Mouse (Mus musculus): Measurements from ENCODE around the gene Mau2. TPM values are rescaled to one million over a fixed set of nuclear protein-coding genes. Genes with fewer than 3 reads are reported as not detected.
"Not testable (repeated sequence)": the region's sequence is repeated elsewhere in the genome, so short reads cannot be mapped to it uniquely, and the experiment has no call there.

Gene Mau2
- polyA plus RNA-seq, 1 experiment from 2014 or later: 58.6 TPM

- not testable (repeated sequence) for H3K4me1 ChIP-seq; H3K27me3 ChIP-seq (ENCODE audit: poor library complexity, severe bottlenecking); H3K27ac ChIP-seq; H3K4me3 ChIP-seq; DNase-seq (ENCODE audit: extremely low spot score, low spot score); H3K9me3 ChIP-seq; H3K36me3 ChIP-seq (replicated peaks)
- WGBS: 87% methylated on average over 14 of the region's 14 CpGs
Measured at GRCm38 (mm10) chr8:70010796-70011195, 31.7 kb downstream of the Mau2 start.

GRCm38 (mm10) chr8:70005178-70005577 lies 37.4 kb downstream of the Mau2 start:
- Histone ChIP-seq H3K4me3 (no peak overlapping the region), H3K27me3 (ENCODE audit: poor library complexity, severe bottlenecking) (no peaks in the 10 kb centered on the region), H3K9me3 (no peaks in the 10 kb centered on the region), H3K36me3 (replicated peaks) (no peaks in the 10 kb centered on the region), H3K4me1 (peaks cover 9% of the 10 kb centered on the region), H3K27ac (no peak overlapping the region)
- WGBS: 56% methylated on average over 2 of the region's 2 CpGs
- DNase-seq (ENCODE audit: extremely low spot score, low spot score): no peak

- Histone ChIP-seq H3K4me1 (peaks cover 9% of the 10 kb centered on the region), H3K36me3 (replicated peaks) (no peaks in the 10 kb centered on the region), H3K9me3 (no peaks in the 10 kb centered on the region), H3K27ac (no peak overlapping the region), H3K4me3 (no peak overlapping the region), H3K27me3 (ENCODE audit: poor library complexity, severe bottlenecking) (no peaks in the 10 kb centered on the region)
- no peak for DNase-seq (ENCODE audit: extremely low spot score, low spot score)
Measured at GRCm38 (mm10) chr8:70004345-70004744, 38.2 kb downstream of the Mau2 start.

GRCm38 (mm10) chr8:70003204-70003657 lies 39.3 kb downstream of the Mau2 start:
- H3K36me3 ChIP-seq (replicated peaks): no peaks in the 10 kb centered on the region
- no peaks in the 10 kb centered on the region for H3K9me3 ChIP-seq
- 56% methylated on average over 4 of the region's 4 CpGs for WGBS
- no peak overlapping the region for H3K27ac ChIP-seq
- peaks cover 9% of the 10 kb centered on the region for H3K4me1 ChIP-seq
- H3K27me3 ChIP-seq (ENCODE audit: poor library complexity, severe bottlenecking): no peaks in the 10 kb centered on the region
- no peak overlapping the region for H3K4me3 ChIP-seq
- DNase-seq (ENCODE audit: extremely low spot score, low spot score): no peak

- not testable (repeated sequence) for H3K27me3 ChIP-seq (ENCODE audit: poor library complexity, severe bottlenecking); H3K27ac ChIP-seq; H3K36me3 ChIP-seq (replicated peaks); H3K9me3 ChIP-seq; DNase-seq (ENCODE audit: extremely low spot score, low spot score)
- H3K4me1 ChIP-seq: peaks cover 13% of the 10 kb centered on the region
- 42% methylated on average over 7 of the region's 7 CpGs for WGBS
- peak overlapping the region; percentile 39 for H3K4me3 ChIP-seq
Measured at GRCm38 (mm10) chr8:70001892-70002191, 40.7 kb downstream of the Mau2 start.

GRCm38 (mm10) chr8:70001176-70001891 lies 41.2 kb downstream of the Mau2 start:
- 5% methylated on average over 16 of the region's 16 CpGs for WGBS

GRCm38 (mm10) chr8:70000226-70000625 lies 42.3 kb downstream of the Mau2 start:
- no peak for DNase-seq (ENCODE audit: extremely low spot score, low spot score)
- no peaks in the 10 kb centered on the region for H3K27me3 ChIP-seq (ENCODE audit: poor library complexity, severe bottlenecking)
- H3K27ac ChIP-seq: no peak overlapping the region
- H3K4me3 ChIP-seq: no peak overlapping the region
- peaks cover 26% of the 10 kb centered on the region for H3K4me1 ChIP-seq
- no peaks in the 10 kb centered on the region for H3K9me3 ChIP-seq
- 89% methylated on average over 2 of the region's 2 CpGs for WGBS
- no peaks in the 10 kb centered on the region for H3K36me3 ChIP-seq (replicated peaks)

More at GRCm38 (mm10) chr8:70001176-70001891, 41.2 kb downstream of the Mau2 start:
- no peaks in the 10 kb centered on the region for H3K9me3 ChIP-seq
- H3K27me3 ChIP-seq (ENCODE audit: poor library complexity, severe bottlenecking): no peaks in the 10 kb centered on the region
- H3K4me1 ChIP-seq: peaks cover 18% of the 10 kb centered on the region
- no peaks in the 10 kb centered on the region for H3K36me3 ChIP-seq (replicated peaks)
- peak overlapping the region; percentile 63 for H3K27ac ChIP-seq
- DNase-seq (ENCODE audit: extremely low spot score, low spot score): peak; percentile 35
- H3K4me3 ChIP-seq: peak overlapping the region; percentile 39

- no peaks in the 10 kb centered on the region for H3K27me3 ChIP-seq (ENCODE audit: poor library complexity, severe bottlenecking)
- H3K4me3 ChIP-seq: no peak overlapping the region
- H3K4me1 ChIP-seq: peaks cover 36% of the 10 kb centered on the region
- H3K9me3 ChIP-seq: no peaks in the 10 kb centered on the region
- H3K27ac ChIP-seq: no peak overlapping the region
- DNase-seq (ENCODE audit: extremely low spot score, low spot score): no peak
- H3K36me3 ChIP-seq (replicated peaks): no peaks in the 10 kb centered on the region
- WGBS: 92% methylated on average over 4 of the region's 4 CpGs
Measured at GRCm38 (mm10) chr8:69999236-69999635, 43.3 kb downstream of the Mau2 start.

GRCm38 (mm10) chr8:69998706-69999105 lies 43.8 kb downstream of the Mau2 start:
- H3K27me3 ChIP-seq (ENCODE audit: poor library complexity, severe bottlenecking): no peaks in the 10 kb centered on the region
- H3K27ac ChIP-seq: no peak overlapping the region
- WGBS: 87% methylated on average over 3 of the region's 3 CpGs
- H3K4me3 ChIP-seq: no peak overlapping the region
- no peaks in the 10 kb centered on the region for H3K9me3 ChIP-seq
- DNase-seq (ENCODE audit: extremely low spot score, low spot score): no peak
- H3K36me3 ChIP-seq (replicated peaks): no peaks in the 10 kb centered on the region
- H3K4me1 ChIP-seq: peaks cover 39% of the 10 kb centered on the region

GRCm38 (mm10) chr8:69996589-69997285 lies 45.8 kb downstream of the Mau2 start:
- WGBS: 4% methylated on average over 35 of the region's 35 CpGs
- no peak for DNase-seq (ENCODE audit: extremely low spot score, low spot score)
- peak overlapping the region; percentile 93 for H3K27ac ChIP-seq

GRCm38 (mm10) chr8:69995776-69996588 lies 46.6 kb downstream of the Mau2 start, which contains the start of gene Gatad2a:
TSS of gene Gatad2a (minus strand) at chr8:69996384.
- H3K4me3 ChIP-seq: peak within 1 kb of the TSS; percentile 95
- WGBS: under 1% methylated on average over 87 of the region's 87 CpGs
- DNase-seq (ENCODE audit: extremely low spot score, low spot score): peak; percentile 100
- no peaks in the 10 kb centered on the region for H3K9me3 ChIP-seq
- peaks cover 31% of the 10 kb centered on the region for H3K4me1 ChIP-seq
- H3K36me3 ChIP-seq (replicated peaks): peaks cover 19% of the 10 kb centered on the region
- peak within 1 kb of the TSS; percentile 93 for H3K27ac ChIP-seq
- no peaks in the 10 kb centered on the region for H3K27me3 ChIP-seq (ENCODE audit: poor library complexity, severe bottlenecking)

More at GRCm38 (mm10) chr8:69996589-69997285, 45.8 kb downstream of the Mau2 start:
- no peaks in the 10 kb centered on the region for H3K9me3 ChIP-seq
- H3K36me3 ChIP-seq (replicated peaks): peaks cover 13% of the 10 kb centered on the region
- H3K27me3 ChIP-seq (ENCODE audit: poor library complexity, severe bottlenecking): no peaks in the 10 kb centered on the region
- H3K4me1 ChIP-seq: peaks cover 38% of the 10 kb centered on the region
- peak overlapping the region; percentile 95 for H3K4me3 ChIP-seq

GRCm38 (mm10) chr8:69995422-69995775 lies 47.1 kb downstream of the Mau2 start:
- H3K9me3 ChIP-seq: no peaks in the 10 kb centered on the region
- WGBS: under 1% methylated on average over 7 of the region's 7 CpGs
- peaks cover 29% of the 10 kb centered on the region for H3K4me1 ChIP-seq
- no peak for DNase-seq (ENCODE audit: extremely low spot score, low spot score)
- no peaks in the 10 kb centered on the region for H3K27me3 ChIP-seq (ENCODE audit: poor library complexity, severe bottlenecking)
- peak overlapping the region; percentile 93 for H3K27ac ChIP-seq
- H3K36me3 ChIP-seq (replicated peaks): peaks cover 24% of the 10 kb centered on the region
- peak overlapping the region; percentile 95 for H3K4me3 ChIP-seq

GRCm38 (mm10) chr8:69988936-69989335 lies 53.6 kb downstream of the Mau2 start:
- H3K9me3 ChIP-seq; H3K27ac ChIP-seq; DNase-seq (ENCODE audit: extremely low spot score, low spot score); H3K27me3 ChIP-seq (ENCODE audit: poor library complexity, severe bottlenecking); H3K4me1 ChIP-seq; H3K4me3 ChIP-seq: not testable (repeated sequence)
- peaks cover 24% of the 10 kb centered on the region for H3K36me3 ChIP-seq (replicated peaks)
- 96% methylated on average over 7 of the region's 7 CpGs for WGBS

Data from forebrain, embryonic 10.5 days (tissue).